Mouse (Mus musculus) midbrain, embryonic 10.5 days (tissue): ENCODE measurements around the gene Itgam. TPM values are rescaled to one million over a fixed set of nuclear protein-coding genes. Genes with fewer than 3 reads are reported as not detected.

Source experiments
- DNase-seq: peaks from one replicate; pipeline ENCODE4 v3.0.0-alpha.2; 2017; ENCODE audit warnings: low spot score
- H3K27ac ChIP-seq: fragments of 300-500 bp; sonication (generic); replicated peaks from 2 replicates; pipeline ENCODE4 v1.5.1; 2016; ENCODE audit warnings: mild to moderate bottlenecking
- H3K27me3 ChIP-seq: fragments of 300-500 bp; sonication (generic); 2 replicates; pipeline ENCODE4 v1.6.1; 2016; ENCODE audit warnings: low read depth, mild to moderate bottlenecking; ENCODE audit not compliant: poor library complexity, severe bottlenecking
- H3K36me3 ChIP-seq: fragments of 300-500 bp; sonication (generic); 2 replicates; pipeline ENCODE4 v1.6.1; 2016; ENCODE audit warnings: mild to moderate bottlenecking, moderate library complexity
- H3K4me1 ChIP-seq: fragments of 300-500 bp; sonication (generic); 2 replicates; pipeline ENCODE4 v1.6.1; 2016
- H3K4me3 ChIP-seq: fragments of 300-500 bp; sonication (generic); 2 replicates; pipeline ENCODE4 v1.5.1; 2016; ENCODE audit warnings: mild to moderate bottlenecking, moderate library complexity
- H3K9me3 ChIP-seq: fragments of 300-500 bp; sonication (generic); replicated peaks from 2 replicates; pipeline ENCODE4 v1.6.1; 2016; ENCODE audit warnings: mild to moderate bottlenecking
- WGBS: fragments of 180-500 bp; shearing (Covaris S2); methylation state at CpG from one replicate; pipeline ENCODE4 v1.1.7; 2016; 5-methylcytosine and 5-hydroxymethylcytosine counted together
- polyA plus RNA-seq: library from polyadenylated mRNA; unstranded; fragments of >200 nt; fragmentation: Nextera tagmentation; extraction: Ambion mirVana; gene quantifications from 2 replicates; pipeline ENCODE4 v1.2.1, GENCODE M21; 2016

The Itgam gene
- polyA plus RNA-seq, 1 experiment from 2014 or later = 0.48 TPM

DNA sequence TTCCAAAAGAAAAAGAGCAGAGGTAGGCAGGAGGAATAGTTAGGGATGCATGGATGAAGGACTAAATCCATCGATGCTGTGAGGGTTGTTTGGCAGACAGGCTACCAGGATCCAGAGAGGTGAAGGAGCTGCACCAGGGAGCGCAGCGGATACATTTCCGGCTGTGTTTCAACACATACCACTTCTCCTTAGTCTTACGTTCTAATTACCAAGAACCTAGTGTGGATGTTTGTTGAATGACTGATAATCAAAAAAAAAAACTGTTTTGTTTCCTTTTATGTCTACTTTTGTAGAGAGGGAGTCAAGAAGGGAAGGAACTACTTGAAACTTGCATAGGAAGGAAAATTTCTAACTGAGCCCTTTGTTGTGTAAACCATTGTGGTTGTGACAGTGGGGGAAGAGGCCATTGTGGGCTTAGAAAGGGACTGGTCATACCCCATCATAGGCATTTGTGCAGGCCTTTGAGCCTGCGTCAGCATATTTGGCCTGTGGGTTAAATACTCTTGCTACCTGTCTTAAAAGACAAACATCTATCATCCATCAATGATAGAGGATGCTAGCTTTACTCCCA lies 856 bp downstream of the Itgam start:
- no peak overlapping the region for H3K4me3 ChIP-seq
- no peaks in the 10 kb centered on the region for H3K27me3 ChIP-seq
- no peaks in the 10 kb centered on the region for H3K9me3 ChIP-seq
- no peaks in the 10 kb centered on the region for H3K4me1 ChIP-seq
- H3K36me3 ChIP-seq = no peaks in the 10 kb centered on the region
- WGBS = 88% methylated on average over 6 of the region's 6 CpGs
- no peak for DNase-seq
- H3K27ac ChIP-seq = no peak overlapping the region

DNA sequence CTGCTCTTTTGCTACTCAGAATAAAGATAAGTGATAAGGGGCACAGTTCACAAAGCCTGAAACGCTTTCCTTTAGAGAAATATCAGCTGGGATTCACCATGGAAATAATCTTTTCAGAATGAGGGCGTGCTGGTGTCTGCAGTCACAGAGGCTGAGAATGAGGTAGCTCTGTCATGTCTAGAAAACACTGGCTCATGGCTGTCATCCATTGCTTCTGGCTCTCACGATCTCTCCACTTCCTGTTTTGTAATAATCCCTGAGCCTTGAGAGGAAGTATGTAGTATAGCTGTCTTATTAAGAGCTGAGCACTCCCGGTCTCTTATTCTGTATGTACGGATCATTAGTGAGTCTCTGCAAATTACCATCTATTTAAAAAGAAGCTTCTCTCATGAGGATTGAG lies 3.1 kb downstream of the Itgam start:
- no peaks in the 10 kb centered on the region for H3K4me1 ChIP-seq
- 82% methylated on average over 5 of the region's 5 CpGs for WGBS
- no peaks in the 10 kb centered on the region for H3K36me3 ChIP-seq
- H3K27ac ChIP-seq = no peak overlapping the region
- H3K9me3 ChIP-seq = no peaks in the 10 kb centered on the region
- DNase-seq = no peak
- H3K4me3 ChIP-seq = no peak overlapping the region
- H3K27me3 ChIP-seq = no peaks in the 10 kb centered on the region

DNA sequence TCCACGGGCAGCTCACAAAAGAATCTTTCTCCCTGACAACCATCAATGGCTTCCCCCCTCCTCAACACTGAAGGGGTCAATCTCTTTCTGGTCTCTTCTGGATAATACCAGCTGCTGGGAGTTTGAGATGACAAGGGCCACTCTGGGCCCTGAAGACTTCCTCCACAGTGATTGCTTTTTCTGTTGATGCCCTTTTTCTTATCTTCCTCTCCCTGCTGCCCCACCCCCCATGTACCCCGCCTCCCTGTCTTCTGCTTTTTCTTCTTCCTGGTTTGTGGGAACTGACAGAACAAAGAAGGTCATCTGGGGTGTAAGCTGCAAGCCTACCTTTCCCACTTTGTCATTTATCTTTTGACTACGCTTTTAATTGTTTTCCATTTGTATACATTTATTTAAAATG lies 5.4 kb downstream of the Itgam start:
- no peaks in the 10 kb centered on the region for H3K4me1 ChIP-seq
- H3K9me3 ChIP-seq = no peaks in the 10 kb centered on the region
- whole genome bisulfite sequencing = 52% methylated on average over 3 of the region's 3 CpGs
- no peaks in the 10 kb centered on the region for H3K36me3 ChIP-seq
- H3K27me3 ChIP-seq = no peaks in the 10 kb centered on the region
- DNase-seq = no peak
- no peak overlapping the region for H3K4me3 ChIP-seq
- H3K27ac ChIP-seq = no peak overlapping the region

DNA sequence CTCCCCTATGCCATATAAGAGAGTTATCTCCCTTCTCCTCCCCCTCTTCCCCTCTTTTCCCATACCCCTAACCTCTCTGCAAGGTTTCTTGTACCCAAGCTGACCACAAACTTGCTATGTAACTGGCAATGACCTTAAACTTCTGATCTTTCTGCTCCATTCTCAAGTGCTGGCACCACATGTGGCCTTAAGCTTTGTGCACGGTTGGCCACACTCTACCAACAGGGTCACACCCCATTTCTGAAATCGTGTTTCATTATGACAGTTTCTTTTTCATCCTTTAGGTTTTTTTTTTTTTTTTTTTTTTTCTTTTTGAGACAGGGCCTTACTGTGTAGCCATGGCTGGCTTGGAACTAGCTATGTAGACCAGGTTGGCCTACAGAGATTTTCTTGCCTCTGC lies 7.4 kb downstream of the Itgam start:
- H3K9me3 ChIP-seq = no peaks in the 10 kb centered on the region
- no peak overlapping the region for H3K27ac ChIP-seq
- no peaks in the 10 kb centered on the region for H3K4me1 ChIP-seq
- H3K36me3 ChIP-seq = no peaks in the 10 kb centered on the region
- H3K4me3 ChIP-seq = no peak overlapping the region
- WGBS = 78% methylated on average over 2 of the region's 2 CpGs
- DNase-seq = no peak
- no peaks in the 10 kb centered on the region for H3K27me3 ChIP-seq

DNA sequence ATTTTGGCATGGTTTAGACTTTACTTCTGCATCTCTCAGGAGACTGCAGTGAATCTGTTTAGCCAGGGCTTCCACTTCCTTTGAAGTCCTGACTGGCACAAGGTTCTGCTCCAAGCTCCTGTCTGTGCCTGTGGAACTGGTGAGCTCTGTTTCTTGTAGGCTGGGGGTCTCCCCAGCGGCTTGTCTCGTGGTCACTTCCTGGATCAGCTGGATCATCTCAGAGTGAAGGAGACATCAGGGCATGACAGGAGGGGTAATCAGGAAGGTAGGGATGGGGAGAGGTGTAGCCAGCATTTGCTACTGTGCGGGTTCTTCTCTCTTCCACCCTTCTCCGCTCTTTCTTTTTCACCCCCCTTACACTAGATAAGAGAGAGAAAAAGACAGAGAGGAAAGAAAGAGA lies 9.4 kb downstream of the Itgam start:
- DNase-seq = no peak
- 87% methylated on average over 4 of the region's 4 CpGs for WGBS
- no peaks in the 10 kb centered on the region for H3K4me1 ChIP-seq
- no peak overlapping the region for H3K27ac ChIP-seq
- H3K4me3 ChIP-seq = no peak overlapping the region
- no peaks in the 10 kb centered on the region for H3K9me3 ChIP-seq
- H3K36me3 ChIP-seq = no peaks in the 10 kb centered on the region
- no peaks in the 10 kb centered on the region for H3K27me3 ChIP-seq

DNA sequence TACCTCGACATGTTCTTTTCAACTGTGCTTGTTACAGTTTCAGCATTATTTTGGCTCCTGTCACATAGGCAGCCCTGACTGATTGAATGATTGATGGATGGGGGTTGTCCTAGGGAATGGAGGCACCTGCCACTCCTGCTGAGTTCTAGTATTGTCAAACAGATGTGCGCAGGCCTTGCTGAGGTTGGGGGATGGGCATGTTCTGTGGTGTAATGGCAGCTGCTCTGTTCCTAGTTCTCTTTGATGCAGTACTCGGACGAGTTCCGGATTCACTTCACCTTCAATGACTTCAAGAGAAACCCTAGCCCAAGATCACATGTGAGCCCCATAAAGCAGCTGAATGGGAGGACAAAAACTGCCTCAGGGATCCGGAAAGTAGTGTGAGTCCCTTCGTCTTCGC lies 17.6 kb downstream of the Itgam start:
- H3K36me3 ChIP-seq = no peaks in the 10 kb centered on the region
- H3K4me3 ChIP-seq = no peak overlapping the region
- H3K9me3 ChIP-seq = no peaks in the 10 kb centered on the region
- no peak overlapping the region for H3K27ac ChIP-seq
- 84% methylated on average over 8 of the region's 8 CpGs for WGBS
- H3K4me1 ChIP-seq = no peaks in the 10 kb centered on the region
- H3K27me3 ChIP-seq = no peaks in the 10 kb centered on the region
- no peak for DNase-seq

DNA sequence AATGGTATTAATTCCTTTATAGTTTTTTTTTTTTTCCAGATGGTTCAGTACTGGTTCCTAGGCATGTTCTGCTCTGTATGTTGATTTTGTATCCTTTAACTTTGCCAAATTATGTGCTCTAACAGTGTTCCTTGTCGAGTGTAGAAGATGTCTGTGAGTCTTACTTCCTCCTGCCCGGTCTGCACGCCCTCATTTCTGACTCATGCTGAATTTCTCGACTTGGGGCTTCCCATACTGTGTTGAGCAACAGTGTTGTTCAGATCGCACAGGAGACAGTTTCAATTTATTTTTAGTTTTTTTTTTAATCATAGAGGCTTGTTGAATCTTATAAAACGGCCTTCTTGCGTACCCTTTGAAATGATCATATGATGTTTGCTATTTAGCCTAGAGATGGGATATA lies 26.7 kb downstream of the Itgam start:
- H3K27me3 ChIP-seq = no peaks in the 10 kb centered on the region
- no peaks in the 10 kb centered on the region for H3K36me3 ChIP-seq
- no peak overlapping the region for H3K4me3 ChIP-seq
- WGBS = 89% methylated on average over 7 of the region's 7 CpGs
- H3K27ac ChIP-seq = no peak overlapping the region
- no peaks in the 10 kb centered on the region for H3K9me3 ChIP-seq
- H3K4me1 ChIP-seq = no peaks in the 10 kb centered on the region
- DNase-seq = no peak

DNA sequence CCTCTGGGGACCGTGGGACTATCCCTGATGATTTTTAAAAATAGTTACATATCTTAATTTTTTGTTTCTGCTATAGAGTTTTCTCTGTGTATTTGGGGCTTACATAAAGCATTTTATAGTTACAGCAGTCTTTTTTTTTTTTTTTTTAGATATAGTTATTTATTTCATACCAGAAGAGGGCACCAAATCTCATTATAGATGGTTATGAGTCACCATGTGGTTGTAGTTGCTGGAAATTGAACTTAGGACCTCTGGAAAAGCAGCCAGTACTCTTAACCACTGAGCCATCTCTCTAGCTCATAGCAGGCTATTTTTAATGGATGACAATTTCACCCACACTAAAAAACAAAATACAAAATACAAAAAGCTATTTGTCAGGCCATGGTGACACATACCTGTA lies 35.7 kb downstream of the Itgam start:
- Histone ChIP-seq H3K4me3 (no peak overlapping the region), H3K27ac (no peak overlapping the region), H3K4me1 (no peaks in the 10 kb centered on the region), H3K9me3 (no peaks in the 10 kb centered on the region), H3K27me3 (no peaks in the 10 kb centered on the region), H3K36me3 (no peaks in the 10 kb centered on the region)
- no peak for DNase-seq
- 91% methylated on average over 1 of the region's 1 CpGs for WGBS

DNA sequence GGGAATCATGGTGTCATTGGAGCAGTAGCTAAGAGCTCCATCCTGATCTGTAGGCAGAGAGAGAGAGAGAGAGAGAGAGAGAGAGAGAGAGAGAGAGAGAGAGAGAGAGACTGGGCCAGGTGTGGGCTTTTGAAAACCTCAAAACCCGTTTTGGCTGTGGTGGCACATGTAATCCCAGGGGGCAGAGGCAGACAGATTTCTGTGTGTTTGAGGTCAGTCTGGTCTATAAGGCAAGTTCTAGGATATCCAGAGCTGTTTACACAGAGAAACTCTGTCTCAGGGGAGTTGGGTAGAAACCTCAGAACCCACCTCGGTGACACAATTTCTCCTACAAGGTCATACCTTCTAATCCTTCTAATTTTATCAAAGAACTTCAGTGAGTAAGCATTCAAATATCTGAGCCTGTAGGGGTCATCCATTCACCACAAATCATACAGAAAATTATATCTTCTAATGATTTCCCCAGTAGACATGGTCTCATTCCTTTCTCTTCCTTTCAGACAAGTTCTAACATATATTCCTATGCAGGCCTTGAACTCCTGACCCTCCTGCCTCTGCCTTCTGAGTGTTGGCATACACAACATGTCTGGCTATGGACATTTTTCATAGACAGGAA lies 38.4 kb downstream of the Itgam start:
- Histone ChIP-seq H3K4me1 (no peaks in the 10 kb centered on the region), H3K9me3 (no peaks in the 10 kb centered on the region), H3K4me3 (no peak overlapping the region), H3K27me3 (no peaks in the 10 kb centered on the region), H3K36me3 (no peaks in the 10 kb centered on the region), H3K27ac (no peak overlapping the region)
- 86% methylated on average over 2 of the region's 2 CpGs for WGBS
- no peak for DNase-seq

DNA sequence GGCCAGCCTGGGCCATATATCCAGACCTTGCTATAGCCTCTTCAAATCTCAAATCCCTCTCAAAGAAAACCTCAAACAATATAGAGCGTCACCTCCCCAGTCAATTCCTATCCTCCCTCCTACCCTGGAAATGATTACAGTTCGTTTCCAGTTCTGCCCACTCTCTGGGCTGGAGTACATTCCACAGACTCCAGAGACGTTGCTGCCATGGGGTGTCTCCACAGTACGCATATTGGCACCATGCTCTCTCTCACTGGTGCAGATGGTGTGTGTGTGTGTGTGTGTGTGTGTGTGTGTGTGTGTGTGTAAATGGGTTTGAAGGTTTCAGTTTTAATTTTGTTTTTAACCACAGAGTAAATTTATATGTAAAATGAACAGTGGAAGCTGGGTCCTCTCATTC lies 42.8 kb downstream of the Itgam start:
- H3K4me3 ChIP-seq = no peak overlapping the region
- no peak overlapping the region for H3K27ac ChIP-seq
- no peaks in the 10 kb centered on the region for H3K9me3 ChIP-seq
- 72% methylated on average over 4 of the region's 4 CpGs for WGBS
- H3K36me3 ChIP-seq = no peaks in the 10 kb centered on the region
- no peaks in the 10 kb centered on the region for H3K27me3 ChIP-seq
- no peaks in the 10 kb centered on the region for H3K4me1 ChIP-seq
- no peak for DNase-seq

DNA sequence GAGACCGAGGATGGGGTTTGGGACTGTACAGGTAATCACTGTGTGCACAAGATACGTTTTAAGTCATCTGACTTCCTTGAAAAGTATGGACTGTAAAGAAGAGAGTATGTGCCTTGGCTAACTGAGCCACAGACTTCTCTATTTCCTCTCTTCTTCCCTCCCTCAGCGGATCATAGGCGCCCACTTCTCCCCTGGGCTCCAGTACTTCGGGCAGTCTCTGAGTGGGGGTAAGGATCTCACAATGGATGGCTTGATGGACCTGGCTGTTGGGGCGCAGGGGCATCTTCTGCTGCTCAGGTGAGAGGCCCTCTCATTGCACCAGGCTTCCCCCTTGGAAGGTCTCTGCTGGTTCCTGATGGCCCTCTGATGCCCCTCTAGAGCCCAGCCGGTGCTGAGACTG lies 45.0 kb downstream of the Itgam start:
- Histone ChIP-seq H3K4me1 (no peaks in the 10 kb centered on the region), H3K27ac (no peak overlapping the region), H3K4me3 (no peak overlapping the region), H3K36me3 (no peaks in the 10 kb centered on the region), H3K9me3 (no peaks in the 10 kb centered on the region), H3K27me3 (no peaks in the 10 kb centered on the region)
- WGBS = 93% methylated on average over 7 of the region's 7 CpGs
- no peak for DNase-seq

DNA sequence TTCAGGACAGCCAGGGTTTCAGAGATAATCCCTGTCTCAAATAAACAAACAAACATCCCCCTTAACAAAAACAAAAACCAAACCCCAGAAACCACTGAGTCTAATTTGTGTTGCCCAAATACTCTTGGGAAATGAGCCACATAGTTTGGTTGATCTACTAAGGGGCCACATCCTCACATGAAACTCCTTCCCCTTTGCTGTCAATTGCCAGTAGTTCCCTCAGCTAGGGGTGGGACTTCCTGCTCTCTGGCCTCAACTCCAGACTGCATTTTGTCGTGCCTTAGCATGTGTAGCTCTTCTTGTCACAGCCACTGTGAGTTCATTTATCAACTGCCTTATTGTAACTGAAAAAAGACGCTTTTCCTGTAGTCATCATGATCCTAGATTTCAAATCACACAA lies 47.9 kb downstream of the Itgam start:
- no peaks in the 10 kb centered on the region for H3K36me3 ChIP-seq
- H3K4me3 ChIP-seq = no peak overlapping the region
- H3K4me1 ChIP-seq = no peaks in the 10 kb centered on the region
- H3K27me3 ChIP-seq = no peaks in the 10 kb centered on the region
- DNase-seq = no peak
- H3K9me3 ChIP-seq = no peaks in the 10 kb centered on the region
- 76% methylated on average over 2 of the region's 2 CpGs for WGBS
- no peak overlapping the region for H3K27ac ChIP-seq

DNA sequence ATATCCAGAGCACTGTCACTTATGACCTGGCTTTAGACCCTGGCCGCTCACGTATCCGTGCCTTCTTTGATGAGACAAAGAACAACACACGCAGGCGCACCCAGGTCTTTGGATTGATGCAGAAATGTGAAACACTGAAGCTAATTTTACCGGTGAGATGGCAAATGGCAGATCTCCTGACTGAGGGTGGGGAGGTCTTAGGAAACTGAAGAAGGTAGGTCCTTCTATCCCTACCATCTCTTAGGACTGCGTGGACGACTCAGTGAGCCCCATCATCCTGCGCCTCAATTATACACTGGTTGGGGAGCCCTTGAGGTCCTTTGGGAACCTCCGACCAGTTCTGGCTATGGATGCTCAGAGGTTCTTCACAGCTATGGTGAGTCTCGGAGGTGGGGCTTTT lies 49.7 kb downstream of the Itgam start:
- no peaks in the 10 kb centered on the region for H3K27me3 ChIP-seq
- no peaks in the 10 kb centered on the region for H3K36me3 ChIP-seq
- no peak for DNase-seq
- H3K27ac ChIP-seq = no peak overlapping the region
- H3K4me3 ChIP-seq = no peak overlapping the region
- H3K4me1 ChIP-seq = no peaks in the 10 kb centered on the region
- H3K9me3 ChIP-seq = no peaks in the 10 kb centered on the region
- WGBS = 92% methylated on average over 11 of the region's 11 CpGs
